Mouse (Mus musculus) MEL (cell line): ENCODE measurements around the gene Wscd1. TPM values are rescaled to one million over a fixed set of nuclear protein-coding genes. Genes with fewer than 3 reads are reported as not detected.

Experiments
- DNase-seq: peaks from one replicate; pipeline ENCODE4 v3.0.0; 2011; ENCODE audit warnings: low read depth, low spot score
- H3K27ac ChIP-seq: 2 replicates; pipeline ENCODE4 v1.5.1; 2012; ENCODE audit warnings: low read depth, mild to moderate bottlenecking, control low read depth, low read length, moderate library complexity; ENCODE audit not compliant: control insufficient read depth
- H3K27me3 ChIP-seq, 2 experiments: fragments of 150-350 bp in 1 of 2; sonication (generic) in 1 of 2; 2 replicates each; pipeline ENCODE4 v1.6.1; 2012; ENCODE audit warnings: low read length in 2 of 2, mild to moderate bottlenecking in 2 of 2, improper control_type of control experiment in 1 of 2, moderate library complexity in 1 of 2; ENCODE audit not compliant: insufficient read depth in 2 of 2, control insufficient read depth in 1 of 2
- H3K36me3 ChIP-seq, 2 experiments: 2 replicates each; pipeline ENCODE4 v1.6.1; 2012 to 2014; ENCODE audit warnings: low read length in 2 of 2, improper control_type of control experiment in 1 of 2, inconsistent platforms in 1 of 2, mild to moderate bottlenecking in 1 of 2; ENCODE audit not compliant: insufficient read depth in 2 of 2, control insufficient read depth in 1 of 2
- H3K4me1 ChIP-seq, 2 experiments: fragments of 150-350 bp in 1 of 2; sonication (generic) in 1 of 2; 2 replicates each; pipeline ENCODE4 v1.6.1; 2012; ENCODE audit warnings: low read length in 2 of 2, improper control_type of control experiment in 1 of 2, mild to moderate bottlenecking in 1 of 2; ENCODE audit not compliant: insufficient read depth in 2 of 2, control insufficient read depth in 1 of 2
- H3K4me3 ChIP-seq, 2 experiments: fragments of 150-350 bp in 1 of 2; sonication (generic) in 1 of 2; 2 replicates each; pipeline ENCODE4 v1.5.1; 2012; ENCODE audit warnings: low read depth in 2 of 2, low read length in 2 of 2, mild to moderate bottlenecking in 2 of 2, moderate library complexity in 2 of 2, control low read depth in 1 of 2, improper control_type of control experiment in 1 of 2; ENCODE audit not compliant: control insufficient read depth in 1 of 2, insufficient read depth in 1 of 2
- H3K79me2 ChIP-seq: 2 replicates; pipeline ENCODE4 v1.6.1; 2012; ENCODE audit warnings: mild to moderate bottlenecking, low read length, moderate library complexity; ENCODE audit not compliant: control insufficient read depth, poor library complexity, insufficient read depth
- H3K9ac ChIP-seq: 2 replicates; pipeline ENCODE4 v1.6.1; 2012; ENCODE audit warnings: low read depth, mild to moderate bottlenecking, control low read depth, low read length, moderate library complexity; ENCODE audit not compliant: control insufficient read depth, poor library complexity, severe bottlenecking
- H3K9me3 ChIP-seq: fragments of 150-350 bp; sonication (generic); replicated peaks from 2 replicates; pipeline ENCODE4 v1.6.1; 2012; ENCODE audit warnings: mild to moderate bottlenecking, low read length, improper control_type of control experiment, moderate library complexity; ENCODE audit not compliant: insufficient read depth
- BHLHE40 ChIP-seq: IDR thresholded peaks from 2 replicates; pipeline ENCODE4 v1.6.1; 2012; ENCODE audit warnings: low read depth, mild to moderate bottlenecking, inconsistent platforms, low read length, improper control_type of control experiment, borderline replicate concordance
- CHD1 ChIP-seq: IDR thresholded peaks from 2 replicates; pipeline ENCODE4 v1.6.1; 2012; ENCODE audit warnings: low read depth, mild to moderate bottlenecking, inconsistent platforms, low read length, improper control_type of control experiment
- E2F4 ChIP-seq: IDR thresholded peaks from 2 replicates; pipeline ENCODE4 v1.6.1; 2011; ENCODE audit warnings: low read depth, low read length, improper control_type of control experiment, borderline replicate concordance
- ELF1 ChIP-seq: IDR thresholded peaks from 2 replicates; pipeline ENCODE4 v1.6.1; 2014; ENCODE audit warnings: low read depth, mild to moderate bottlenecking, inconsistent platforms, low read length, improper control_type of control experiment, moderate library complexity
- EP300 ChIP-seq, 2 experiments: IDR thresholded peaks; 2 replicates each; pipeline ENCODE4 v1.6.1; 2011; ENCODE audit warnings: improper control_type of control experiment in 2 of 2, low read length in 2 of 2, low read depth in 1 of 2, mild to moderate bottlenecking in 1 of 2
- ETS1 ChIP-seq: IDR thresholded peaks from 2 replicates; pipeline ENCODE4 v1.6.1; 2012; ENCODE audit warnings: low read depth, mild to moderate bottlenecking, inconsistent platforms, low read length, improper control_type of control experiment, moderate library complexity
- GATA1 ChIP-seq: IDR thresholded peaks from 2 replicates; pipeline ENCODE4 v1.6.1; 2011; ENCODE audit warnings: low read depth, low read length, improper control_type of control experiment
- MAZ ChIP-seq: IDR thresholded peaks from 2 replicates; pipeline ENCODE4 v1.6.1; 2012; ENCODE audit warnings: low read depth, mild to moderate bottlenecking, inconsistent platforms, low read length, improper control_type of control experiment
- MYB ChIP-seq: IDR thresholded peaks from 2 replicates; pipeline ENCODE4 v1.6.1; 2011; ENCODE audit warnings: mild to moderate bottlenecking, low read depth, low read length, improper control_type of control experiment
- NRF1 ChIP-seq: IDR thresholded peaks from 2 replicates; pipeline ENCODE4 v1.6.1; 2014; ENCODE audit warnings: low read depth, mild to moderate bottlenecking, inconsistent platforms, low read length, improper control_type of control experiment, moderate library complexity; ENCODE audit not compliant: poor library complexity, insufficient read depth, severe bottlenecking
- POLR2A ChIP-seq, 2 experiments: IDR thresholded peaks; 2 replicates each; pipeline ENCODE4 v1.6.1; 2011 to 2012; ENCODE audit warnings: low read length in 2 of 2, mild to moderate bottlenecking in 2 of 2, control low read depth in 1 of 2, improper control_type of control experiment in 1 of 2, low read depth in 1 of 2, moderate library complexity in 1 of 2; ENCODE audit not compliant: control insufficient read depth in 1 of 2, insufficient read depth in 1 of 2, poor library complexity in 1 of 2
- POLR2AphosphoS5 ChIP-seq: IDR thresholded peaks from 2 replicates; pipeline ENCODE4 v1.6.1; 2012; ENCODE audit warnings: low read depth, borderline replicate concordance, mild to moderate bottlenecking, inconsistent platforms, low read length, moderate library complexity, mixed read lengths
- RAD21 ChIP-seq: IDR thresholded peaks from 2 replicates; pipeline ENCODE4 v1.6.1; 2011; ENCODE audit warnings: mild to moderate bottlenecking, low read depth, low read length, improper control_type of control experiment
- RCOR1 ChIP-seq: IDR thresholded peaks from 2 replicates; pipeline ENCODE4 v1.6.1; 2012; ENCODE audit warnings: low read depth, mild to moderate bottlenecking, inconsistent platforms, low read length, improper control_type of control experiment
- TAL1 ChIP-seq: IDR thresholded peaks from 2 replicates; pipeline ENCODE4 v1.6.1; 2012; ENCODE audit warnings: mild to moderate bottlenecking, inconsistent platforms, low read length, moderate library complexity, mixed read lengths
- USF2 ChIP-seq, 2 experiments: IDR thresholded peaks; 2 replicates each; pipeline ENCODE4 v1.6.1; 2011 to 2012; ENCODE audit warnings: improper control_type of control experiment in 2 of 2, low read length in 2 of 2, borderline replicate concordance in 1 of 2, inconsistent platforms in 1 of 2, low read depth in 1 of 2, mild to moderate bottlenecking in 1 of 2; ENCODE audit not compliant: insufficient read depth in 1 of 2
- ZKSCAN1 ChIP-seq: IDR thresholded peaks from 2 replicates; pipeline ENCODE4 v1.6.1; 2012; ENCODE audit warnings: low read depth, mild to moderate bottlenecking, inconsistent platforms, low read length, improper control_type of control experiment, moderate library complexity
- ZMIZ1 ChIP-seq: IDR thresholded peaks from 2 replicates; pipeline ENCODE4 v1.6.1; 2012; ENCODE audit warnings: low read depth, mild to moderate bottlenecking, inconsistent platforms, low read length, improper control_type of control experiment, moderate library complexity
- ZNF384 ChIP-seq: IDR thresholded peaks from 2 replicates; pipeline ENCODE4 v1.6.1; 2012; ENCODE audit warnings: low read depth, mild to moderate bottlenecking, inconsistent platforms, low read length, improper control_type of control experiment
- polyA plus RNA-seq, 2 experiments: library from polyadenylated mRNA; stranded (reverse) in 1 of 2; unstranded in 1 of 2; fragments of >175 nt in 1 of 2; fragments of >200 nt in 1 of 2; gene quantifications; 2 replicates each; pipeline versions ENCODE4 v1.2.1 to v1.2.4; 2012; ENCODE audit warnings: low replicate concordance in 2 of 2, low read depth in 1 of 2; ENCODE audit not compliant: insufficient read length in 2 of 2, insufficient read depth in 1 of 2, missing spikeins in 1 of 2
- total RNA-seq: library from RNA; depleted of rRNA; stranded (reverse); fragments of 300-350 nt; gene quantifications from 2 replicates; pipeline ENCODE4 v1.2.3, GENCODE M21; 2012

The Wscd1 gene
- total and polyA plus RNA-seq, 3 experiments, result not detected

- Histone ChIP-seq H3K27ac (no peak overlapping the region), H3K79me2 (no peaks in the 10 kb centered on the region), H3K9ac (no peak overlapping the region), H3K4me1 (no peaks in the 10 kb centered on the region), H3K27me3 (no peaks in the 10 kb centered on the region), H3K9me3 (no peaks in the 10 kb centered on the region), H3K36me3 (no peaks in the 10 kb centered on the region), H3K4me3 (no peak overlapping the region)
- TF ChIP-seq ZMIZ1 (no peak), RAD21 (no peak), MYB (no peak), EP300 (IDR thresholded peaks at IDR 0.05; ENCODE audit: low read depth in 1 of 2, low read length in 2 of 2) (no peak), MAZ (no peak), POLR2AphosphoS5 (no peak), BHLHE40 (no peak), E2F4 (no peak), CHD1 (no peak), USF2 (IDR thresholded peaks at IDR 0.05; ENCODE audit: borderline replicate concordance in 1 of 2, insufficient read depth in 1 of 2, low read depth in 1 of 2, low read length in 2 of 2) (no peak)
- no peak for DNase-seq
These were observed 15.6 kb downstream of the Wscd1 start for GRCm38 (mm10) chr11:71765335-71765734.

- DNase-seq, result no peak
- Histone ChIP-seq H3K4me1 (no peaks in the 10 kb centered on the region), H3K36me3 (no peaks in the 10 kb centered on the region), H3K27ac (no peak overlapping the region), H3K9me3 (no peaks in the 10 kb centered on the region), H3K27me3 (no peaks in the 10 kb centered on the region), H3K9ac (no peak overlapping the region)
- TF ChIP-seq RCOR1 (no peak), GATA1 (no peak), POLR2AphosphoS5 (no peak), ZKSCAN1 (no peak), ELF1 (no peak), NRF1 (no peak), TAL1 (no peak), ETS1 (no peak), EP300 (IDR thresholded peaks at IDR 0.05; ENCODE audit: low read depth in 1 of 2, low read length in 2 of 2) (no peak), BHLHE40 (no peak), ZMIZ1 (no peak), USF2 (IDR thresholded peaks at IDR 0.05; ENCODE audit: borderline replicate concordance in 1 of 2, insufficient read depth in 1 of 2, low read depth in 1 of 2, low read length in 2 of 2) (no peak), CHD1 (no peak), POLR2A (IDR thresholded peaks at IDR 0.05; ENCODE audit: control insufficient read depth in 1 of 2, insufficient read depth in 1 of 2, low read depth in 1 of 2, low read length in 2 of 2, poor library complexity in 1 of 2) (no peak), ZNF384 (no peak)
- TF ChIP-seq, all 39 proteins: peak for 0
- no peaks in the 10 kb centered on the region for H3K79me2 ChIP-seq
- no peak overlapping the region for H3K4me3 ChIP-seq
These were observed 16.7 kb downstream of the Wscd1 start for GRCm38 (mm10) chr11:71766380-71766779.
